Mouse (Mus musculus) erythroblast, embryonic 14.5 days (primary cell): Measurements from ENCODE around the gene Prpf40b. TPM values are rescaled to one million over a fixed set of nuclear protein-coding genes. Genes with fewer than 3 reads are reported as not detected.

Experiments used
- H3K27me3 ChIP-seq: 2 replicates; pipeline ENCODE4 v1.6.1; 2012; ENCODE audit warnings: inconsistent platforms; ENCODE audit not compliant: control insufficient read depth
- H3K36me3 ChIP-seq: 2 replicates; pipeline ENCODE4 v1.6.1; 2012; ENCODE audit warnings: mild to moderate bottlenecking, inconsistent platforms; ENCODE audit not compliant: control insufficient read depth
- H3K4me1 ChIP-seq: 2 replicates; pipeline ENCODE4 v1.6.1; 2012; ENCODE audit warnings: inconsistent platforms; ENCODE audit not compliant: control insufficient read depth
- H3K4me3 ChIP-seq: replicated peaks from 2 replicates; pipeline ENCODE3; 2012; ENCODE audit warnings: moderate library complexity, mild to moderate bottlenecking, inconsistent platforms
- H3K9me3 ChIP-seq: 2 replicates; pipeline ENCODE4 v1.6.1; 2012; ENCODE audit warnings: low read length, inconsistent platforms, mixed read lengths; ENCODE audit not compliant: control insufficient read depth
- GATA1 ChIP-seq: IDR thresholded peaks from 2 replicates; pipeline ENCODE4 v1.6.1; 2012; ENCODE audit warnings: low read length, inconsistent platforms, mixed read lengths
- TAL1 ChIP-seq: IDR thresholded peaks from 3 replicates; pipeline ENCODE4 v1.6.1; 2012; ENCODE audit warnings: low read length, inconsistent platforms, mixed read lengths
- polyA plus RNA-seq: library from polyadenylated mRNA; stranded (reverse); fragments of >175 nt; gene quantifications from 2 replicates; pipeline ENCODE4 v1.2.3, GENCODE M21; 2012

Gene Prpf40b
- polyA plus RNA-seq, 1 experiment: 0.32 TPM

GRCm38 (mm10) chr15:99284527-99285188 is 10.2 kb upstream of the Prpf40b start:
- TF ChIP-seq GATA1 (no peak), TAL1 (no peak)
- H3K4me3 ChIP-seq: no peak overlapping the region

GRCm38 (mm10) chr15:99285189-99285535 is 9.7 kb upstream of the Prpf40b start:
- H3K4me3 ChIP-seq: no peak overlapping the region
- H3K9me3 ChIP-seq: no peaks in the 10 kb centered on the region
- no peak for TF ChIP-seq TAL1
- TF ChIP-seq GATA1: no peak
- H3K36me3 ChIP-seq: no peaks in the 10 kb centered on the region
- no peaks in the 10 kb centered on the region for H3K27me3 ChIP-seq
- peaks cover 20% of the 10 kb centered on the region for H3K4me1 ChIP-seq

More at GRCm38 (mm10) chr15:99284527-99285188, 10.2 kb upstream of the Prpf40b start:
- Histone ChIP-seq H3K36me3 (no peaks in the 10 kb centered on the region), H3K9me3 (no peaks in the 10 kb centered on the region), H3K4me1 (peaks cover 20% of the 10 kb centered on the region), H3K27me3 (no peaks in the 10 kb centered on the region)

GRCm38 (mm10) chr15:99290586-99290985 is 4.3 kb upstream of the Prpf40b start:
- H3K9me3 ChIP-seq: no peaks in the 10 kb centered on the region
- no peaks in the 10 kb centered on the region for H3K36me3 ChIP-seq
- peaks cover 24% of the 10 kb centered on the region for H3K27me3 ChIP-seq
- TF ChIP-seq TAL1 (no peak), GATA1 (no peak)
- no peak overlapping the region for H3K4me3 ChIP-seq
- peaks cover 15% of the 10 kb centered on the region for H3K4me1 ChIP-seq

GRCm38 (mm10) chr15:99294287-99294686 is 600 bp upstream of the Prpf40b start:
- Histone ChIP-seq H3K9me3 (no peaks in the 10 kb centered on the region), H3K27me3 (peaks cover 24% of the 10 kb centered on the region), H3K4me3 (peak overlapping the region; percentile 63), H3K4me1 (peaks cover 18% of the 10 kb centered on the region), H3K36me3 (no peaks in the 10 kb centered on the region)
- TF ChIP-seq GATA1 (no peak), TAL1 (no peak)

- no peaks in the 10 kb centered on the region for H3K9me3 ChIP-seq
- peaks cover 24% of the 10 kb centered on the region for H3K27me3 ChIP-seq
- peaks cover 20% of the 10 kb centered on the region for H3K4me1 ChIP-seq
- no peaks in the 10 kb centered on the region for H3K36me3 ChIP-seq
- peak within 1 kb of the TSS; percentile 63 for H3K4me3 ChIP-seq
- no peak for TF ChIP-seq TAL1
- no peak for TF ChIP-seq GATA1
Observed at GRCm38 (mm10) chr15:99295484-99295981, 646 bp downstream of the Prpf40b start, which contains the start of gene Fam186b. TSS of gene Fam186b (minus strand) at chr15:99295888.

GRCm38 (mm10) chr15:99296213-99296612 is 1.3 kb downstream of the Prpf40b start:
- Histone ChIP-seq H3K36me3 (no peaks in the 10 kb centered on the region), H3K27me3 (peaks cover 24% of the 10 kb centered on the region), H3K4me1 (peaks cover 20% of the 10 kb centered on the region), H3K4me3 (no peak overlapping the region), H3K9me3 (no peaks in the 10 kb centered on the region)
- TF ChIP-seq GATA1 (no peak), TAL1 (no peak)

- peaks cover 28% of the 10 kb centered on the region for H3K36me3 ChIP-seq
- no peaks in the 10 kb centered on the region for H3K4me1 ChIP-seq
- no peaks in the 10 kb centered on the region for H3K9me3 ChIP-seq
- H3K4me3 ChIP-seq: no peak overlapping the region
- TF ChIP-seq TAL1 (no peak), GATA1 (no peak)
- no peaks in the 10 kb centered on the region for H3K27me3 ChIP-seq
Observed at GRCm38 (mm10) chr15:99307476-99307875, 12.6 kb downstream of the Prpf40b start.

- Histone ChIP-seq H3K27me3 (no peaks in the 10 kb centered on the region), H3K4me1 (no peaks in the 10 kb centered on the region), H3K4me3 (no peak overlapping the region), H3K36me3 (peaks cover 25% of the 10 kb centered on the region), H3K9me3 (no peaks in the 10 kb centered on the region)
- no peak for TF ChIP-seq TAL1
Observed at GRCm38 (mm10) chr15:99309549-99309948, 14.7 kb downstream of the Prpf40b start.

GRCm38 (mm10) chr15:99310617-99311016 is 15.7 kb downstream of the Prpf40b start:
- Histone ChIP-seq H3K27me3 (no peaks in the 10 kb centered on the region), H3K4me3 (no peak overlapping the region), H3K36me3 (peaks cover 26% of the 10 kb centered on the region), H3K4me1 (no peaks in the 10 kb centered on the region), H3K9me3 (no peaks in the 10 kb centered on the region)
- TF ChIP-seq GATA1 (no peak), TAL1 (no peak)
